Mouse (Mus musculus): ENCODE measurements around the gene Pfas.

GRCm38 (mm10) chr11:69033552-69033951, 25.3 kb upstream of the Pfas start:
- no peak for TF ChIP-seq POLR2A (IDR thresholded peaks at IDR 0.05; ENCODE audit: borderline replicate concordance, low read depth, low read length)
- no peak for TF ChIP-seq CTCF (IDR thresholded peaks at IDR 0.05; ENCODE audit: low read depth, low read length)

Data from bone marrow macrophage, adult 2 months (primary cell).